Mouse (Mus musculus): ENCODE measurements around the gene Icam5. TPM values are rescaled to one million over a fixed set of nuclear protein-coding genes. Genes with fewer than 3 reads are reported as not detected.

The Icam5 gene
- total RNA-seq, 4 experiments from 2014 or later, result 0.23 to 0.94 (median 0.50) TPM

- no peak for DNase-seq
Observed at GRCm38 (mm10) chr9:21014691-21015570, 16.9 kb upstream of the Icam5 start.

- peak; percentile 49 for DNase-seq
Observed at GRCm38 (mm10) chr9:21015571-21016130, 16.2 kb upstream of the Icam5 start, which contains the start of gene Icam1. TSS of gene Icam1 (plus strand) at chr9:21015985.

- DNase-seq, result no peak
Observed at GRCm38 (mm10) chr9:21016331-21017176, 15.3 kb upstream of the Icam5 start.

DNA sequence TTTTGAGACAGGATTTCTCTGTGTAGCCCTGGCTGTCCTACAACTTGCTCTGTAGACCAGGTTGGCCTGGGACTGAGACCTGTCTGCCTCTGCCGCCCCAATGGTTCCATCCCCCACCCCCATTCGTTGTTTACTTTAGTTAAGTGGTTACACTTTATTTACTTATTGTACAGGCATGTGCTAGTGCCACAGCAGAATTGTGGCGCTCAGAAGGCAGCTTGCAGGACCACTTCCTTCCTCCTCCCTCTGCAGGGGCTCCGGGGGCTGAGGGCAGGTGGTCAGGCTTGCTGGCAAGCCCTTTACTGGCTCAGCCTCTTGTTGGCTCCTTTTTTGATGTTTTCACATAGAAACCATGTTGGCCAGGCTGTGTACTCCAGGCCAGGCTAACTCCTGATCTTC is 14.7 kb upstream of the Icam5 start:
- DNase-seq, result no peak

GRCm38 (mm10) chr9:21018600-21018999 is 13.3 kb upstream of the Icam5 start:
- DNase-seq, result no peak

- DNase-seq, result no peak
Observed at GRCm38 (mm10) chr9:21021363-21021762, 10.5 kb upstream of the Icam5 start.

DNA sequence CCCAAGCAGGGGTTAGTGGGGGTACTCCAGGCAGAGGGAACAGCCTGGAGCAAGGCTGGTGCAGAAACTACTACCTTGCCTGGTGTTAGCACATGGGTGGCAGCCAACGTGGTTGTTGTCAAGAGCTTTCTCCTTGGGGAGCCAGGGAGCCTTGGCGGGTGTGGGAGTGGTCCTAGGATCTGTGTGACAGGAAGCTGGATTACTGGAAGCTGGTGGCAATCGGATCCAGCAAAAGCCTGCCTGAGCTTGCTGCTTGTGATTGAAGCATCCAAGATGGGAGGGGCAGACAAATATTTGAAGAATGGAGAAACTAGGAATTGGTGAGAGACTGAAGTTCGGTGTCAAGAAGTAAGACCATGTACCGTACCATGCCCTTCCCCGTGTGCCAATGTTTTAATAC is 9.6 kb upstream of the Icam5 start:
- no peak for DNase-seq

DNA sequence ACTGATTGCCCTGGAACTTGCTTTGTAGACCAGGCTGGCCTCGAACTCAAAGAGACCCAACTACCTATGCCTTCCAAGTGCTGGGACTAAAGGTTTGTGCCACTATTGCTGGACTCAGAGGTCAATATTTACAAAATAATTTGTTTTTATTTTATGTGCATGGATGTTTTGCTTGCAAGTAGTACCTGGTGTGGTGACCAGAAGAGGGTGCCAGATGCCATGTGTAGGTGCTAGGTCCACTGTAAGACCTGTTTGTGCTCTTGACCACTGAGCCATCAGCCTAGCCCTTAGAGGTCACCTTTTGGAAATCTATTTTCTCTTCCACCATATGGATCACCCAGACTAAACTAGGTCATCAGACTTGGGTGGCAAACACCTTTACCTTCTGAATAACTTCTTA is 9.1 kb upstream of the Icam5 start:
- DNase-seq, result no peak

DNA sequence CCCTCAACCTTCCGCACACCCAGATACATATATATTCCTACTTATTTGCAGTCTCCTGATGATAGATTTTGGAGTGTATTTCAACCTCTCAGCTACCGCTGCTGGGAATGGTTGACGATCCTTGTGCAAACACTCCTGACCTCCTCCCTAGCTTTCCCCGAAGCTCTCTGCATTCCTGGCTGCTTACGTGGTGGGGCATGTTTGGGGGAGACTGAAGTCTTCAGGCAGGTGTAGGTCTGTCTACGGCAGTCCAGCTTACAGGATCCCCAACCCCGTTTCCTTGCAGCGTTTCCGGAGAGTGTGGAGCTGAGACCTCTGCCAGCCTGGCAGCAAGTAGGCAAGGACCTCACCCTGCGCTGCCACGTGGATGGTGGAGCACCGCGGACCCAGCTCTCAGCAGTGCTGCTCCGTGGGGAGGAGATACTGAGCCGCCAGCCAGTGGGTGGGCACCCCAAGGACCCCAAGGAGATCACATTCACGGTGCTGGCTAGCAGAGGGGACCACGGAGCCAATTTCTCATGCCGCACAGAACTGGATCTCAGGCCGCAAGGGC is 6.5 kb upstream of the Icam5 start:
- no peak for DNase-seq

- no peak for DNase-seq
Observed at GRCm38 (mm10) chr9:21026849-21027248, 5.0 kb upstream of the Icam5 start.

GRCm38 (mm10) chr9:21027774-21028290 is 4.0 kb upstream of the Icam5 start:
- no peak for DNase-seq

GRCm38 (mm10) chr9:21028560-21029110 is 3.2 kb upstream of the Icam5 start:
- no peak for DNase-seq

DNA sequence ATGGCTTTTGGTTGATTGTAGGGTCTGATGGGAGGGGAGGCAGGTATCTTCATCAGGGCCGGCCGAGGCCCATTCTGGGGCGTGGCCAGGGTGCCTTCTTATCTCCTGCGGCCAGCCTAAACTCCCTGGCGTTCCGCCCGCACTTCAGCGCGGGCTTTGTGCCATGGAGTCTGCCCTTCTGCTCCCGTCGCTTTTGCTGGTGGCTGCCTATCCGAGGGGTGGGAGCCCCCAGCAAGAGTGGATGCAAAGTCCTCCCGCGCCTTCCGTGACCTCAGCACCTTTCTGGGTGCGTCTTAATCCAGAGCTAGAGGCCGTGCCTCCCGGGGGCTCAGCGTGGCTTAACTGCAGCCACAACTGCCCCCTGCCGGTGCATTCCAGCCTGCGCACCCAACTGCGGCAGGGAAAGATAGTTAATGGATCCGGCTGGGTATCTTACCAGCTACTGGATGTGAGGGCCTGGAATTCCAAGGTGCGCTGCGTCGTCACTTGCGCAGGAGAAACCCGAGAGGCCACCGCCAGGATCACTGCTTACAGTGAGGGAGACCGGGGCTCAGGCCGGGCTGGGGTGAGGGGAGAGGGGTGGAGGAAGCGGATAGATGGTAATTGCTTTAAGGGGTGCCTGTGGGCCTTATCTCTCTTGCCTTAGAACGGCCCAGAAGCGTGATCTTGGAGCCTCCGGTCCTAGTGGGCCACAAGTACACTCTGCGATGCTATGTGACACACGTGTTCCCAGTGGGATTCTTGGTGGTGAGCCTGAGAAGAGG is 2.4 kb upstream of the Icam5 start, which contains the start of gene Icam4:
Gene Icam4 (plus strand): TSS at position 83 of the 764 bp plus-strand sequence.
- peak; percentile 75 for DNase-seq

DNA sequence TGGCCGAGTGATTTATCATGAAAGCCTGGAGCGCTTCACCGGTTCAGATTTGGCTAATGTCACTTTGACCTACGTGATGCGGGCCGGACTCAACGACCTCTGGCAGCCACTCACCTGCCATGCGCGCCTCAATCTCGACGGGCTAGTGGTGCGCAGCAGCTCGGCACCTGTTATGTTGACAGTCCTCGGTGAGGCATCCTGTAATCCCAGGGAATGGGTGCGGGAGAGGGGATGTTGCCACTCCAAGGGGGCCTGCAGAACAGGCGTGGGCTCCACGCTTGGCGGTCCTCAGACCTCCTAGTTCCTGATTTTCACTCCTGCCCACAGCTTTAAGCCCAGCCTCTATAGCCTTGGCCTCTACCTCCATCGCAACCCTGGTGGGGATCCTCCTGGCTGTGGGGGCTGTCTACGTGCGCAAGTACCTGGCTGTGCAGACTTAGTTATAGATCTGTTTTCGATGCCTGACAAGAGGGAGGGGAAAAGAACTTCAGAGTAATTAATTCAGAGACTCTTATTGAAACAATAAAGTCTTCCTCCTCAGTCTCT is 1.7 kb upstream of the Icam5 start:
- DNase-seq, result no peak

DNA sequence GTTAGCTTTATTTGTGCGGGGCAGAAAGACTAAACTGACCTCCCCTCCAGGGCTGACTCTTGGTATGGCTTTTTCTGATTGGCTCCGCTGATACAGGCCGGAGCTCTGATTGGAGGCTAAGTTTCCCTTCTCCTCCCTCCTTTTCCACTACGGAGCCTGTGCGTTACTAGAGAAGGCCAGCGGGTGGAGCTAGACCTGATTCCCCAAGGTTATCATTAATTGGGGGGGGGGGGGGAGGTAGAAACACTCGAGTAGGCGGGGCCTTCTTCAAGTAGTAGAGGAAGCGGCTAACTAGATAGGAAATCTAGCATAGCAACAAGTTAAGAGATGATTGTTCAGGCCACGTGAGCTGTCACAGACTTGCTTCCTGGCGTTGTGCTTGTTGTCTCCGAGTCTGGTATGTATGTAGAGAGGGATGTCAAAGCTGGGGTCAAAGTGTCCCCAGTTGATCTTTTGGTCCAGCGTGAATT is 1.1 kb upstream of the Icam5 start:
- DNase-seq, result peak; percentile 87

GRCm38 (mm10) chr9:21031251-21031895 is 500 bp upstream of the Icam5 start:
- peak; percentile 62 for DNase-seq

- DNase-seq, result no peak
Observed at GRCm38 (mm10) chr9:21032491-21032890, 618 bp downstream of the Icam5 start.

DNA sequence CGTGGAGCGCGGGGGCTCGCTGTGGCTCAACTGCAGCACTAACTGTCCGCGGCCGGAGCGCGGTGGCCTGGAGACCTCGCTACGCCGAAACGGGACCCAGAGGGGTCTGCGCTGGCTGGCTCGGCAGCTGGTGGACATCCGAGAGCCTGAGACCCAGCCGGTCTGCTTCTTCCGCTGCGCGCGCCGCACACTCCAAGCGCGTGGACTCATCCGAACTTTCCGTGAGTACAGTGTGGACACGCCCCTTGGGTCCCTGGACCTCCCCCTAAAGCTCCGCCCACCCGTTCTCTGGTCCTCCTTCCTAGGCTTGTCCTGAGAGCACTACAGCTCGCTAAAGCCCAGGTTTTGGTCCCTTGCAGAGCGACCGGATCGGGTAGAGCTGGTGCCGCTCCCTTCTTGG is 1.3 kb downstream of the Icam5 start:
- DNase-seq, result peak; percentile 83

GRCm38 (mm10) chr9:21034481-21035085 is 2.7 kb downstream of the Icam5 start:
- no peak for DNase-seq

- no peak for DNase-seq
Observed at GRCm38 (mm10) chr9:21035586-21035985, 3.7 kb downstream of the Icam5 start.

Measured in adrenal gland, adult 8-10 months (tissue).